Mouse (Mus musculus): ENCODE data around the gene Apoa2.

Apoa2 gene

GRCm38 (mm10) chr1:171205704-171206493 is 19.0 kb upstream of the Apoa2 start:
- no peak for DNase-seq

- DNase-seq, result no peak
Observed at GRCm38 (mm10) chr1:171209409-171209808, 15.4 kb upstream of the Apoa2 start.

GRCm38 (mm10) chr1:171212854-171213253 is 12.0 kb upstream of the Apoa2 start:
- DNase-seq, result no peak

GRCm38 (mm10) chr1:171213801-171214496 is 10.9 kb upstream of the Apoa2 start, which contains the start of gene Nr1i3:
Nr1i3 (plus strand) TSS chr1:171213970.
- no peak for DNase-seq

- no peak for DNase-seq
Observed at GRCm38 (mm10) chr1:171216241-171216955, 8.5 kb upstream of the Apoa2 start.

GRCm38 (mm10) chr1:171220871-171221270 is 4.0 kb upstream of the Apoa2 start:
- peak; percentile 88 for DNase-seq

- DNase-seq, result no peak
Observed at GRCm38 (mm10) chr1:171221281-171222193, 3.3 kb upstream of the Apoa2 start.

- peak; percentile 93 for DNase-seq
Observed at GRCm38 (mm10) chr1:171222238-171223155, 2.4 kb upstream of the Apoa2 start, which contains the start of gene Tomm40l. Tomm40l (minus strand) TSS chr1:171222514.

GRCm38 (mm10) chr1:171223168-171223567 is 1.7 kb upstream of the Apoa2 start:
- DNase-seq, result no peak

- peak; percentile 57 for DNase-seq
Observed at GRCm38 (mm10) chr1:171223796-171224195, 1.1 kb upstream of the Apoa2 start.

- DNase-seq, result no peak
Observed at GRCm38 (mm10) chr1:171226780-171227179, 1.9 kb downstream of the Apoa2 start.

GRCm38 (mm10) chr1:171227879-171228278 is 3.0 kb downstream of the Apoa2 start:
- DNase-seq, result no peak

GRCm38 (mm10) chr1:171229750-171230149 is 4.9 kb downstream of the Apoa2 start:
- no peak for DNase-seq

GRCm38 (mm10) chr1:171230215-171230614 is 5.4 kb downstream of the Apoa2 start:
- no peak for DNase-seq

- DNase-seq, result no peak
Observed at GRCm38 (mm10) chr1:171231844-171232243, 7.0 kb downstream of the Apoa2 start.

GRCm38 (mm10) chr1:171232348-171232747 is 7.5 kb downstream of the Apoa2 start:
- no peak for DNase-seq

GRCm38 (mm10) chr1:171232800-171233730 is 8.2 kb downstream of the Apoa2 start:
- DNase-seq, result no peak

- DNase-seq, result no peak
Observed at GRCm38 (mm10) chr1:171234126-171234525, 9.3 kb downstream of the Apoa2 start, which contains the start of gene Fcer1g. Fcer1g (minus strand) TSS chr1:171234365.

GRCm38 (mm10) chr1:171234538-171234937 is 9.7 kb downstream of the Apoa2 start:
- no peak for DNase-seq

- no peak for DNase-seq
Observed at GRCm38 (mm10) chr1:171235791-171236190, 10.9 kb downstream of the Apoa2 start.

All from kidney, adult 18-20 months (tissue).